Mouse (Mus musculus): Measurements from ENCODE around the gene Apol7b. TPM values are rescaled to one million over a fixed set of nuclear protein-coding genes. Genes with fewer than 3 reads are reported as not detected.
A peak's percentile ranks its signal among the peaks of the same experiment; 100 is the strongest.

Apol7b gene
- total RNA-seq, 1 experiment from 2014 or later, result 0.15 TPM

GRCm38 (mm10) chr15:77384340-77385030, 62.8 kb downstream of the Apol7b start:
- peak; percentile 76 for DNase-seq

DNA sequence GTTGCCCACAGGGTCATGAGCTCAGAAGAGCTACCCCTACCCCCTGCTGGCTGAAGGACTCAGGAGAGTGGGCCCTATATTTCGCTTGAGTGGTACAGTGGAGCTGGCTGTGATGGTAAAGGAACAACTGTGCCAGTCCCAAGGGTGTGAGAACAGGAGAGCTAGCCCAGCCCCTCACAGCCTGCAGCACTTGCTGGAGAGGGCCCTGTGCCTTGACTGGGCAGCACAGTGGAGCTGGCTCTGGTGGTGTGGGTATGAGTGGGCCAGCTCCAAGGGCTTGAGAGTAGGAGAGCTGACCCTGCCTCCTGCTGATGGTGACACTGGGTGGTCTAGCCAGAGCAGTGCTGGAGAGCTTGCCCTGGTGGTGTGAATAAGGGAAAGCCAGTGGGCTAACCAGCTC, 64.4 kb downstream of the Apol7b start:
- no peak for DNase-seq

DNA sequence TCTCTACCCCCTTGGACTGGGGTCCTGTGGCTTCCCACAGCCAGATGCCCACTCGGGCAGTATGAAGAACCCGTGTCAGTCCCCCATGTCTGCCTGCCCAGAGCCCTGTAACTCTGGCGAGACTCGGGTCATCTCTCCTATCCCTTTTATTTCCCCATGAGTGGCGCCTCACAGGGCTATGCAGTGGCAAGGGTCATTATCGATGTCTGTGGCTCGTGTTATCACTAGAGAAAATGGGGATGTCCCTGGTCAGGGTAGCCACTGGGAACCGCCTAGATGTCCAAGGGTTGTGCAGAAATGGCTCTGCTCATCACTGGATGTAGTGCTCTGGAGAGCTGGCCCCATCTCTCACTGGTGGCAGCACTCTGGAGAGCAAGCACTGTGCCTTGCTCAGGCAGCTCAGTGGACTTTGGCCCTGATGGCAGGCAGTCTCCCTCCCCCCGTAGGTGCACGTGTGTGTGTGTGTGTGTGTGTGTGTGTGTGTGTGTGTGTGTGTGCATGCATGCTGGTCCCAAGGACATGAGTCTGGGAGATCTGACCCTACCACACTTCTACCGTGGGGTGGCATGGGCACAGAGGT, 64.9 kb downstream of the Apol7b start:
- DNase-seq, result no peak

GRCm38 (mm10) chr15:77381481-77381880, 65.8 kb downstream of the Apol7b start:
- no peak for DNase-seq

- no peak for DNase-seq
Measured at GRCm38 (mm10) chr15:77379921-77380320, 67.4 kb downstream of the Apol7b start.

- no peak for DNase-seq
Measured at GRCm38 (mm10) chr15:77377419-77377818, 69.9 kb downstream of the Apol7b start.

GRCm38 (mm10) chr15:77376920-77377319, 70.4 kb downstream of the Apol7b start:
- peak; percentile 82 for DNase-seq

Other genes starting within 250 kb of the Apol7b start
- 51.4 and 54.9 TPM in 2 replicates for gene Rbfox2, start 140.5 kb downstream of the Apol7b start, total RNA-seq (2021)
- gene Apol7a, start 48.4 kb downstream of the Apol7b start, total RNA-seq (2021), result 0.41 and 4.8 TPM in 2 replicates
- 0.23 and 0.85 TPM in 2 replicates for gene Apol9a, start 36.4 kb downstream of the Apol7b start, total RNA-seq (2021)
- not detected in 2 replicates for gene Apol10a, start 29.6 kb upstream of the Apol7b start, total RNA-seq (2021)
- 0.19 and 0.41 TPM in 2 replicates for gene Apol11a, start 60.8 kb upstream of the Apol7b start, total RNA-seq (2021)
- 3.7 TPM in 1 of 2 replicates, not detected in the other for gene Apol7c, start 85.8 kb upstream of the Apol7b start, total RNA-seq (2021)
- not detected in 2 replicates for gene 1700025B11Rik, start 114.4 kb upstream of the Apol7b start, total RNA-seq (2021)
- gene Apol10b, start 148.6 kb upstream of the Apol7b start, total RNA-seq (2021), result 0.22 and 0.83 TPM in 2 replicates
- not detected in 2 replicates for gene Gm36245, start 151.8 kb upstream of the Apol7b start, total RNA-seq (2021)
- 1.5 and 1.6 TPM in 2 replicates for gene Apol11b, start 195.8 kb upstream of the Apol7b start, total RNA-seq (2021)

Measured in adrenal gland, postnatal 14 days (tissue).